Mouse (Mus musculus): Measurements from ENCODE around the gene Gm28230.

Gm28230 gene

GRCm38 (mm10) chr2:74725171-74725570, 1.4 kb upstream of the Gm28230 start:
- peak; percentile 71 for DNase-seq

- DNase-seq: no peak
Measured at GRCm38 (mm10) chr2:74726973-74727639, 578 bp downstream of the Gm28230 start.

DNA sequence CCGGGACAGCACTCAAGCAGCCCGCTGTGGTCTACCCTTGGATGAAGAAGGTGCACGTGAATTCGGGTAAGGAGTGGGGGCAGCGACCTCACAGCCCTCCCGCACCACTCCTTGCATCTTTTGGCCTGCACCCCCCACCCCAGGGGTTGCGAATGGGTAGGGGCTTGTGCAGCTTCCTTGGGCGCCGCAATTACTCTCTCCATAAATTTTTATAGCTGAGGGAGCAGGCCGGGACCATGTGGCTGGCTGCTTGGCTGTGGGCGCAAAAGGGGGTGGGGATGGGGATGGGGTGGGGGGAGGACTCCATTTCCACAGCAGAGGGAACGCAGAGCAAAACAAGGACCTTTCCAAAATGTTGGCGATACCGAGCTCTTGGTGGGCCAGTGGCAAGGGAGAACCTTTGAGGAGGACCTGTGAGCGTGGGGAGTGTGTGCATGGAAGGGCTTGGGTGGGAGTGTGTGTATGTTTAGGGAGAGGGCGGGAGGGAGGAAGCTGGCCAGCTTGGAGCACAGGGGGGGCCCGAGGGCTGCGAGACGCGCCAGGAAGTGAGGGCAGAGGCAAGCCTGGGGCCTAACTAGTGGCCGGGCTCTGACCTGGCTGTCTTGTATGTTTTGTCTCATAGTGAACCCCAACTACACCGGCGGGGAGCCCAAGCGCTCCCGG, 1.2 kb downstream of the Gm28230 start:
- peak; percentile 86 for DNase-seq

- no peak for DNase-seq
Measured at GRCm38 (mm10) chr2:74728303-74728680, 1.8 kb downstream of the Gm28230 start.

DNA sequence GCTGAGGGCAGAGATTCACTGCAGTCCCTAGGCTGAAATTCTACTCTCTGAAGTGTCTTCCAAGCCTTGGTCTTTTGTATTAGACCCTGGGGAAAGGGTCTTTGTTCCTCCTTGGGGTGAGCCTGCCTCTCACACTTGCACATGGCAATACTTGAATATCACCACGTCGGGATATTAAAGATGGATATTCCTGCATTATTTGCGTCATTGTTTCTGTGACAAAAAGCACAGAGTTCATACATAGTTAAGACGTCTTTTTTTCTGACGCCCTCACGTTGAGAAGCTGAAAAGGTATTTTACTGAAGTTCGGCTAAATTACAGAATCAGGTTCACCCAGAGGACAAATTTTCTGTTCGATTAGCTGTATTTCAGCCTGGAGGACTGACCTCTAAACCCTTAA, 3.8 kb downstream of the Gm28230 start:
- no peak for DNase-seq

- DNase-seq: no peak
Measured at GRCm38 (mm10) chr2:74731055-74731454, 4.5 kb downstream of the Gm28230 start.

GRCm38 (mm10) chr2:74731799-74732512, 5.4 kb downstream of the Gm28230 start:
- no peak for DNase-seq

- DNase-seq: no peak
Measured at GRCm38 (mm10) chr2:74732513-74733316, 6.2 kb downstream of the Gm28230 start.

GRCm38 (mm10) chr2:74733317-74733661, 6.8 kb downstream of the Gm28230 start:
- DNase-seq: no peak

DNA sequence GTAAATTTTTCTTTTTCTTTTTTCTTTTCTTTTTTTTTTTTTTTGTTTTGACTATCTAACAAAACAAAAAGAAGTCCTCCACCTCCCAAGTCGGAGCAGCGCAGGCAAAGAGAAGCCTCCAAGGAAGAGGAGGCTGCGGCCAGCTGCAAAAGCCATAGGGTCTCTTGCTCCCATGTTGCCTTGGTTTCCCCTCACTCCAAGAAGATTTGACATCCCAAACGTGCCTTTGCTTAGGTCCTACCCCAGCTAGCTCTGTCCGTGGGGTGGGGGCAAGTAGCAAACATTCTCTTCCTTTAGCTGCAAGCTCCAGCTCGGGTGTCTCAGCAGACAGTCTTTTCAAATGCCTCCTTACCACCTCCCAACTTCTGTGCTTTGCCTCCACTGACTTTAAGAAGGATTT, 7.2 kb downstream of the Gm28230 start:
- no peak for DNase-seq

DNA sequence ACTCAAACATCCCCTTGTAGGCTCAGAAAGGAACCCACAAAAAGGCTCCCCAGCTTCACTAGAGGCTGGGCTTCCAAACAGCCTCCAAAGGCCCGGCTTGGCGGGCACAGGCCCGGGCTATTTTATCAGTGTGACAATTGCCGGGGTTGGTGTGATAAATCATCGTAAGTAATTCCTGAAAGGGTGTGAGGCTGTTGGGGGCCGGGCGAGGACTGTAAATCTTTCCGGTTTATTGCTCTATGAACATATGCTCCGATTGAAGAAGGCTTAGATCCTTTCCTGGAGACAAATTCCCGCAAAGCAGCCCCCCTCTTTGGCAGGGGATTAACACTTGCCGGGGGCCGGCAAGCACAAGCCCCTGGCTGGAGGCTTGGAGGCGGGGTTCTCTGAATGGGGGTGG, 7.9 kb downstream of the Gm28230 start:
- DNase-seq: peak; percentile 22

DNA sequence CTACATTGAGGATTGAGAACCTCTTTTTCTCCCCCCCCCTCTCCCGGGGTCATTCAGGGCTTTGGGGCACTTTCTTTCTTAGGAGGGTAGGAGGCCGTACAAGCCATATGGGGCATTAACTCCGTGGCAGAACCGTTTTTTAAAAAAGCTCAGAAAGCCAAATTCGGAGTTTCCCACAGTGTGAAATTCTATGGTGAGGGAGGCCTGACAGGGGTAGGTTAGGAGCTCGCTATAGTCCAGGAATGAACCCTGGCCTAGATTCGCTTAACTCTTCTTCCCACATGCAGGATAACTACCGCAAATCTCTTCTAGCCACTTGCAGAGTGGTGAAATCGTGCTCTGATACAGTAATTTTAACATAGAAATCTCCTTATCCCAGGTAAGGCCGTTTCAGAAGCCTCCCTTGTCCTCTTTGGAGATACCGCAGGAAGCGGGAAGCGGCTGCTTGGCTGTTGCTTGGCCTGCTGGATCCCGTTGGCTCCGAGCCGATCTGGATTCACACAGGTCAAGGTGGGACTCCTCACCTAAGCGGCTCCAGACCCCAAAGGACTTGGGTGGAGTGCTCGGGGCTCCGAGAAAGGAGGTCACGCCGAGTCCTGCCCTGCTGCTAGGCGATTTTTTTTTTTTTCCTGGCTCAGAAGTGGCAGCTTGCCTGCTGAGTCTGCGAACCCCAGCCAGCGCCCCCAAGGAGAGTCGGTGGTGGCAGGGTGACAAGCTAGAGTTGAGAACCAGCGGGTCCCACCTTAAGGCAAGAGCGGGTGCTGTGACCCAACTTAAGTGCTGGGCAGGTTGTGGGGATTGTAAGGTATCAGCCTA, 8.7 kb downstream of the Gm28230 start:
- peak; percentile 74 for DNase-seq

DNA sequence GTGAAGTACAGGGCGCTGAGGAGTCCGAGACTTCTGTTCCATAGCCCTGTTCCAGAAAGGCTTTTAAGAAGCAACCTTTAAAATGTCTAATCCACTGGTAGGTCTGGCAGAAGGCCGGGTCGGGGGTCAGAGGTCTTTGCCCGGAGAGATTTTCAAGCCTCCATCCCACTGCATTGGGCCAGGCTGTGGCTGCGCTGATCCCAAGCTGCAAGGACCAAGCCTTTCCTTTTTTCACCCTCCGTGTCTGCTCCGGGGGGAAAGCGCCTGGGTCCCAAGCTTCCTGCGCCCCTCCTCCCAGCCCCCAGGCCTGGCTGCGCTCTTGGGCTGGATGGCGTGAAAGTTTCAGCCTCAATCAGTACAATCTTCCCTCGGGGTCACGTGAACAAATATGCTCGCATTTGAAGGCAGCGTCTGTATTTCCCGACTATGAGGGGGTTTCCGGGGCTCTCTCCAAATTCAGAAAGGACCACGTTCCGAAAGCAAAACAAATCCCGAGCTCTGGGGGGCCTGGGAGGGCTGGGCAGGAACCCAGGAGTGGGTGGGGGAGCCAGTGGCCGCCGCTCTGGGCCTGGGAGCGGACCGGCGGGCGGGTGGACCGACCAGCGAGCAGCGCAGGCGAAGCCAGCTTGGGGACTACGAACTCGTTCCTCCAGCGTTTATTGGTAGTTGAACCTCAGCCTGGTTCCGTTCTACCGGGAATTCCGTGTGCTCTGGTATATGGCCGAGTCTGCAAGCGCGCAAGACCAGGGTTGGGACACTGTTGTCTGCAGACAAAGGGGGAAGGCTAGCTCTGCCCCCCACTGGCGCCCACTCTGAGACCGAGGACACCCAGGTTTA, 9.5 kb downstream of the Gm28230 start:
- peak; percentile 80 for DNase-seq

- DNase-seq: peak; percentile 66
Measured at GRCm38 (mm10) chr2:74736688-74737577, 10.4 kb downstream of the Gm28230 start.

GRCm38 (mm10) chr2:74737578-74738070, 11.1 kb downstream of the Gm28230 start:
- peak; percentile 66 for DNase-seq

GRCm38 (mm10) chr2:74738623-74739475, 12.3 kb downstream of the Gm28230 start:
- DNase-seq: peak; percentile 74

GRCm38 (mm10) chr2:74739476-74739800, 12.9 kb downstream of the Gm28230 start:
- no peak for DNase-seq

- no peak for DNase-seq
Measured at GRCm38 (mm10) chr2:74739869-74740268, 13.3 kb downstream of the Gm28230 start.
